Mouse (Mus musculus) CD4-positive, CD25-positive, alpha-beta regulatory T cell, adult 4 months (primary cell): ENCODE data around the gene Hps5. TPM values are rescaled to one million over a fixed set of nuclear protein-coding genes. Genes with fewer than 3 reads are reported as not detected.

Experiments
- ATAC-seq: one replicate; pipeline ENCODE4 v1.8.0; 2017
- polyA plus RNA-seq, 2 experiments: library from polyadenylated mRNA; unstranded; fragments of 100-300 nt; shearing (Covaris generic); gene quantifications; one replicate each; pipeline ENCODE4 v1.2.1; 2017

Gene Hps5
- polyA plus RNA-seq, result 10 to 100 TPM; 14.2 to 26.1 TPM

- peak; percentile 92 for ATAC-seq
These were observed at the start of gene Hps5, which contains the start of gene Gtf2h1 for GRCm38 (mm10) chr7:46795287-46796205. Hps5 (minus strand) TSS chr7:46796064. Gtf2h1 (plus strand) TSS chr7:46796103.

GRCm38 (mm10) chr7:46845211-46845977 is 49.5 kb upstream of the Hps5 start:
- peak; percentile 82 for ATAC-seq

GRCm38 (mm10) chr7:46843576-46843975 is 47.7 kb upstream of the Hps5 start:
- no peak for ATAC-seq

GRCm38 (mm10) chr7:46842278-46842677 is 46.4 kb upstream of the Hps5 start:
- ATAC-seq, result no peak

- no peak for ATAC-seq
These were observed 45.1 kb upstream of the Hps5 start, which contains the start of gene Ldha for GRCm38 (mm10) chr7:46840787-46841525. Ldha (plus strand) TSS chr7:46841475.

GRCm38 (mm10) chr7:46840326-46840725 is 44.5 kb upstream of the Hps5 start:
- ATAC-seq, result no peak

GRCm38 (mm10) chr7:46839861-46840260 is 44.0 kb upstream of the Hps5 start:
- no peak for ATAC-seq

GRCm38 (mm10) chr7:46839446-46839845 is 43.6 kb upstream of the Hps5 start:
- no peak for ATAC-seq

GRCm38 (mm10) chr7:46838891-46839302 is 43.0 kb upstream of the Hps5 start:
- peak; percentile 93 for ATAC-seq

GRCm38 (mm10) chr7:46838104-46838671 is 42.3 kb upstream of the Hps5 start:
- ATAC-seq, result peak; percentile 27

- no peak for ATAC-seq
These were observed 41.2 kb upstream of the Hps5 start for GRCm38 (mm10) chr7:46837073-46837472.

- ATAC-seq, result no peak
These were observed 40.5 kb upstream of the Hps5 start for GRCm38 (mm10) chr7:46836357-46836756.

- no peak for ATAC-seq
These were observed 39.2 kb upstream of the Hps5 start for GRCm38 (mm10) chr7:46834994-46835610.

GRCm38 (mm10) chr7:46833670-46834255 is 37.9 kb upstream of the Hps5 start:
- ATAC-seq, result no peak

- peak; percentile 86 for ATAC-seq
These were observed 37.4 kb upstream of the Hps5 start for GRCm38 (mm10) chr7:46833266-46833665.

GRCm38 (mm10) chr7:46832112-46832810 is 36.4 kb upstream of the Hps5 start:
- peak; percentile 62 for ATAC-seq

GRCm38 (mm10) chr7:46831693-46832092 is 35.8 kb upstream of the Hps5 start:
- no peak for ATAC-seq

- peak; percentile 52 for ATAC-seq
These were observed 35.1 kb upstream of the Hps5 start for GRCm38 (mm10) chr7:46830799-46831590.

- ATAC-seq, result no peak
These were observed 34.0 kb upstream of the Hps5 start for GRCm38 (mm10) chr7:46829911-46830310.

GRCm38 (mm10) chr7:46827803-46828184 is 31.9 kb upstream of the Hps5 start:
- ATAC-seq, result no peak
